In the genomic region with DNA sequence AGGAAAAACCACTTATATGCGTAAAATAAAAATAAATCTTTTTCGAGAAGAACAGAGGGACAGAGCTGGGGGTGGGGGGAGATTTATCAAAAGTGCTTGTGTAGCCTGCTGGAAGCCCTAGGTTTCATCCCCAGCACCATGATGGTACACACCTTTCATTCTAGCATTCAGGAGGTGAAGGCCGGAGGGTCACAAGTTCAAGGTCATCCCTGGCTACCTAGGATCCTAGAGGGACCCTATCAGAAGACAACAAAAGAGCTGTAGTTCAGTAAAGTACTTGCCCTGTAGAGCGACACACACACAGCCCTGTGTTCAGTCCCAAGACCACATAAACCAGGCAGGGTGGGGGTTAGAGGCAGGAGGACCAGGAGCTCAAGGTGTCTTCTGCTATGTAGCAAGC, we compare ENCODE assay signal across 20 mouse cellular contexts. TPM values are rescaled to one million over a fixed set of nuclear protein-coding genes. Genes with fewer than 3 reads are reported as not detected.
"Had no signal": no experiment of that assay in that cellular context is flagged by ENCODE, and none has a peak within 500 bp of the region (broad histone marks: within the 10 kb centered on the region; RNA-seq: fewer than 3 reads in every experiment).

No protein-coding gene starts in this region.

- H3K27ac ChIP-seq: left cerebral cortex, adult 2 months; liver, embryonic 13.5 days; stomach, postnatal 0 days had no signal

- DNase-seq: kidney, postnatal 10 days; kidney, postnatal 36 days; layer of hippocampus, postnatal 36 days; liver, embryonic 13.5 days; lung, adult 2 months; lung, postnatal 14 days; lung, postnatal 4 days; midbrain, embryonic 14.5 days; right cerebral cortex, adult 18-20 months; right cerebral cortex, postnatal 14 days; right cerebral cortex, postnatal 4 days; thymus, adult 2 months; thymus, postnatal 14 days; thymus, postnatal 4 days had no signal

- H3K4me3 ChIP-seq: left cerebral cortex, adult 2 months; liver, embryonic 13.5 days had no signal

RNA-seq across cellular contexts. Expression of a gene that starts 6.4 kb away (rescaled TPM):
- total RNA-seq: megakaryocyte progenitor cell, adult 5-6 weeks; megakaryocyte-erythroid progenitor cell, adult 5-6 weeks had no signal
- polyA plus RNA-seq: liver, embryonic 16.5 days had no signal

RNA-seq across cellular contexts. Expression of a gene that starts 23.5 kb away (rescaled TPM):
- total RNA-seq: liver, adult 2 months; megakaryocyte progenitor cell, adult 5-6 weeks; megakaryocyte-erythroid progenitor cell, adult 5-6 weeks had no signal
- polyA plus RNA-seq: liver, adult 2 months; stomach, postnatal 0 days had no signal
